Mouse (Mus musculus): ENCODE data around the gene Tmem189. TPM values are rescaled to one million over a fixed set of nuclear protein-coding genes. Genes with fewer than 3 reads are reported as not detected.

Tmem189 gene
- total RNA-seq, 2 experiments from 2014 or later = 10.4 to 15.0 TPM

DNA sequence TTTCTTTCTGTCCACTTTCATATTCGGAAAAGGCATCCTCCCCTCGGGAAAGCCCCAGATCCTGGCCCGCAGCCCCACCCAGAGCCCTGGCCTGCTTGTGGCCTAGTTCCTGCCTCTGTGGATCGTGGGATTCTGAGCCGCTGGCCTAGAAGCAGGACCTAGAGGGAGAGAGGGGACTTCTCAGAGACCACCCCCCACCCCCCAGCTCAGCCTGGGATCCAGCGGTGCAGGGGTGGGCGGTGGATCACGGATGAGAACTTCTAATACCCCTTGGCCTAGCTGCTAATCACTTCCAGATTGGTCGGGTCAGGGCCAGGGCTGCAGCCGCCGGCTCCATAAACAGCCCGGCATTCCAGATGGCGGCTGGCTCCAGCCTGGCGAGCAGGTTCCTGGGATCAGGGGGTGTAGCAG, 93.9 kb downstream of the Tmem189 start:
- peak; percentile 75 for DNase-seq (ENCODE audit: low spot score)

- peak; percentile 95 for DNase-seq (ENCODE audit: low spot score)
These were observed 95.1 kb downstream of the Tmem189 start for GRCm38 (mm10) chr2:167594444-167594934.

DNA sequence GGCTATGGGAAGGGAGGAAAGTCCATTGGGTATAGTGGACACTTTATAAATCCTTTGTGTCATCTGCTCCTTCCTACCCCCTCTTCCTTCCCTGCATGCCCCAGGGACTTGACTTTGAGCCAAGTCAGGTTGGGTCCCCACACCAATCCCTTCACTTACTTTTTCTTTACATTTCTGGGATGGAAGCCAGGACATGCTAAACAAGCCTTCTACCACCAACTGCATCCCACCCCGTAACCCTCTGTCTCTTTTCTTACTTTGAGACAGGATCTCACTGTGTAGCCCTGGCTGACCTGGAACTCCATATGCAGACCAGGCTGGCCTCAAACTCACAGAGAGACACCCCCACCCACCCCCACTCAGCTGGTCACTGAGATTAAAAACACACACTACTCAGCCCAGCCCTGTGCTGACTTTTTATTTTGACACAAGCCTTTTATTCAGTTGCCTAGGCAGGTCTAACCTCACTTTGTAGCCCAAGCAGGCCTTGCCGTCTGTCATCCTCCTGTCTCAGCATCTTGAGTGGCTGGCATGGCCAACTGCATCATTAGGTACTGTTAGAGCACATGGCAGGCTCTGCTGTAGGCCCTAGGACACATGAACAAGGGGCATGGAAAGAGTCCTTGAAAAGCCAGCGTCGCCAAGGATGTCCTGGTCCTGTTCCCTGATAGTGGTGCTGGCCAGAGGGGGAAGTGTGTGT, 95.9 kb downstream of the Tmem189 start:
- no peak for DNase-seq (ENCODE audit: low spot score)

Small RNA genes lying within 50 kb of the gene (microRNA-seq; reads per million reads assigned to microRNA genes)
- gene Gm22355 = not detected

Other genes with a start within 250 kb of the Tmem189 start
- gene Rnf114, start 197.2 kb downstream of the Tmem189 start, total RNA-seq (2021) = 10 to 100 TPM; 37.5 to 45.6 TPM
- 10 to 100 TPM; 18.4 to 19.5 TPM for gene Spata2, start 196.9 kb downstream of the Tmem189 start, total RNA-seq (2021)
- gene Snai1, start 151.6 kb downstream of the Tmem189 start, total RNA-seq (2021) = 1 to 10 TPM in 1 of 2 experiments, under 1 TPM in 1; 0.73 to 1.0 TPM
- gene Ube2v1, start 57.7 kb downstream of the Tmem189 start, total RNA-seq (2021) = 100 to 1,000 TPM; 175 to 191 TPM
- gene Gm20431, start 28.3 kb downstream of the Tmem189 start, total RNA-seq (2021) = 1 to 10 TPM; 8.0 to 9.4 TPM
- gene Cebpb, start 907 bp downstream of the Tmem189 start, total RNA-seq (2021) = 100 to 1,000 TPM in 1 of 2 experiments, 10 to 100 TPM in 1; 95.1 to 169 TPM
- gene Ptpn1, start 242.2 kb upstream of the Tmem189 start, total RNA-seq (2021) = 10 to 100 TPM; 17.6 to 19.3 TPM

All from gastrocnemius, adult 18-20 months (tissue).